Mouse (Mus musculus) urinary bladder, adult 18-20 months (tissue): ENCODE data around the gene Sstr2.

ENCODE experiments used
- DNase-seq, 2 experiments: peaks; one replicate each; pipeline ENCODE4 v3.0.0; 2022; ENCODE audit warnings: low spot score in 2 of 2, mixed read lengths in 2 of 2

The Sstr2 gene

GRCm38 (mm10) chr11:113618672-113619419 lies at the start of gene Sstr2:
Sstr2 (plus strand) TSS chr11:113619342.
- peak; percentile 10 to 53 for DNase-seq

DNA sequence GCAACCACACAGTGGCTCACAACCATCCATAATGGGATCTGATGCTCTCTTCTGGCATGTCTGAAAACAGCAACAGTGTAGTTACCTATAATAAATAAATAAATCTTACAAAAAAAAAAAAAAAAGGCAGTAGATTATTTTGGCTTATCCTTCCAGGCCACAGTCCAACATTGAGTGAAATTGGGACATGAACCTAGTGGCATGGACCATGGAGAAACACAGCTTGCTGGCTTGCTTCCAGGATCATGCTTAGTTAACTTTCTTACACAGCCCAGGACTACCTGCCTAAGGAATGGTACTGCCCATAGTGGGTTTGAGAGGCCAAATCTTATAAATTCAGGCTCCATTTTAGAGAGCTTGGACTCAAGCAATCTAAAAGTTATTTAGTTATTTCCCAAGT lies 47.5 kb upstream of the Sstr2 start:
- no peak for DNase-seq

DNA sequence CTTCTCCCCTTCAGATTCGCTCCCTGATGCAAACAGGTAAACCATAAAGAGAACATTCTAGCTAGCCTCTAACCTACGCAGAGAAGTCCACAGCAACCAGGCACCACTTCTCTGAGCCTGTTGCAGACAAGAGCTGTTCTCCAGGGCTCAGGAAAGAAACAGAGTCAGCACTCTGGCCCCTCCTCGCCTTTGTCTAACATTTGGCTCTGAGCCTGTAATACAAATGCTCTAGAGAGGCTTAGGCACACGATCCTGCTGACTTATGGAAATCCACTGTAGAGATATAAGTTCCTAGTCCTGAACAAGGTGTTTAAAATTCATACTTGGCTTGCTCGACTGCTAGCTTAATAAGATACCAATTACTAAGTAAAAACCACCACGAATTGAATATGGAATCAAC lies 46.5 kb upstream of the Sstr2 start:
- no peak for DNase-seq

DNA sequence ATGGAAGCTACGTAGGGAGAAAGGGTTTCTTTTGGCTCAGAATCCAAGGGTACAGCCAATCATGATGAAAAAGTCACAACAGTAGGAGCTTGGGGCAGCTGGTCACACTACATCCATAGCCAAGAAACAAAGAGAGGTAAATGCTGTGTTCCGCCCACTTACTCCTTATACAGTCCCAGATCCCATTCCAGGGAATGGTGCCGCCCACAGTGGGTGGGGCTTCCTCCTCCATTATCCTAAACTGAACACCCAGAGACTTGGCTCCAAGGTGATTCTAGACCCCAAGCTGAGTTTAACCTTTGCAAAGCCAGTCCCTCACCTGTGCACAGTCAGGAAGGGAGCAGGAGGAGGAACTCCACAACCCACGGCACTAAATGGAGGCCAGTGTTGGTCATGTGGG lies 41.9 kb upstream of the Sstr2 start:
- DNase-seq, result no peak

GRCm38 (mm10) chr11:113583879-113584661 lies 35.1 kb upstream of the Sstr2 start:
- DNase-seq, result no peak

DNA sequence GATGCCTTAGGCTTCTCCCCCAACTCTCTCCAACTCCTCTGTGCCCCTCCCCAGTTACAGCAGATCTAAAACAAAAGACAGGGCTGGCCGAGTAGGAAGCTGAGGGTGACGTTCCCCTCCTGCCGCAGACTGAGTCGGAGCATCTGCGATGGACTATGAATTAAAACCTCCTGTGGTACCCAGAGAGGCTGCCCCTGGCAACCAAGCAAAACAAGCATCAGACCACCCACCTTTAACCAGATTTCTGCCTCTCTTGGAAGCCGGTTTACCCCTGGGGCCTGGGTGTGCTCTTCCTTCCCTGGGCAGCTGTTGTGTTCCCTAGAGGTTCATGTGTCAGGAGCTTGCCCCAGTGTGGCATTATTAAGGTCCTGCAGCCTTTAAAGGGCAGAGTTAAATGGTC lies 32.7 kb upstream of the Sstr2 start:
- DNase-seq, result no peak

DNA sequence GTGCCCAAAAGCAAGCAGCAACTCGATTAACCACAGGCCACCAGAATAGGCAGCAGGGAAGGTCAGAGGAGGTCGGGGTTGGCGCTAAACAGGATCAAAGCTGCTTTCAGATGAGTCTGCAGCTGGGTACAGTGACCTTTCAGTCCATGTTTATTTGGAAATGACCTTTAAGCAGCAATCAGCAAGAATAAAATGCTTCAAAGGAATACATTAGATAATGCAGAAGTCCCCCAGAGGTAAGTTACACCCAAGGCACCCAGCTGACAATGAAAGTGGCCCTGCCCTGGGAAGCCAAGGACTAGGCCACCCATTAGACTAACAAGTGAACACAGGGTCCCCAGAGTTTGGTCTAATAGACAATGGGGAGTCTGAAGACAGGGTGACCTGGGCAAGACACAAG lies 30.2 kb upstream of the Sstr2 start:
- DNase-seq, result no peak

DNA sequence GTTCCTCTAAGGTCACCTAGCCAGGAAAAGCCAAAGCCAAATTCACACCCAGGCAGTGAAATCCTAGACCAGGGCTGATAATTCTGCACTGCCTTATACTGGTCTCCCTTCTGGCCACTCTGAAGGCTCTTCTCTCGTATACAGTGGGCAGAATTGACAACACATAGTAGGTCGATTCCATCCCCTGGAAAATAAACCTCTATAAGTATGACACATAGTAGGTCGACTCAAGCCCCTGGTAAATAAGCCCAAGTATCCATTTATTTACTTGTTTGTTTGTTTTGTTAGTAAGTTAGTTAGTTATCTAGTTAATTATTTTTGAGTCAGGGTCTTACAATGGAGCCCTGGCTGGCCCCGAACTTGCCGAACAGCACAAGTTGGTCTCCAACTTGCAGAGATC lies 24.0 kb upstream of the Sstr2 start:
- DNase-seq, result no peak

GRCm38 (mm10) chr11:113597632-113598031 lies 21.5 kb upstream of the Sstr2 start:
- DNase-seq, result no peak

GRCm38 (mm10) chr11:113600526-113601245 lies 18.5 kb upstream of the Sstr2 start:
- no peak for DNase-seq

DNA sequence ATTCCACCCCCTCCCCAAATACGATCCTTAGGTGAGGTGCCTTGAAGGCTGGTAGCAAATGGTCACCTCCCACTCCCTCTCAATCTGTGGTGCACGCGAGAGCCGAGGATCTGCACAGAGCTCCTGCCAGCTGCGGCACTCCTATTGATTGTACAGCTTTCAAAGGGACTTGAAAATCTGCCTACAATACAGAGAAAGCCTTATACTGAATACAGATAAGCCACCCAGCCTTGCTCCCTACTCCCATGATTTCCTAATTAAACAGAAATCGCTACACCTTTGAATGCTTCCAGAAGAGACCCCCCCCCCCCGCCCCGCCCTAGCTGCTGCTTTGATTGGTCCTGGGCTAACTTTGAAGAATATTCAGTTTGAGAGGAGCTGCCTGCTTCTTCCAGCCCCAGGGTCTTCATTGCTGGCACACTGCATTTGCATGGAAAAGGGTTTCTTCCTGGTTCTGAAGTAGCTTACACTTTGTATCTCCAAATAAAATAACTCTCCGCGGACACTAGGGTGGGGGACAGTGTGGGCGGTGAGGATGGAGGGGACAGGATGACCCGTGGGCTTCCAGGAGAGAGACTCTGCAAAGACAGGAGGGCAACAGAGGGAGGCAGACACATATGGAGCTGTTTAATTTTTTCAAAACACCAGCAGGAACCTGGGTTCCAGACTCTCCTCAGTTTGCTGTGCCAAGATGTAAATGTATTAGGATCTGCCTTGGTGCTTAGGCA lies 17.4 kb upstream of the Sstr2 start:
- no peak for DNase-seq

- no peak for DNase-seq
Observed at GRCm38 (mm10) chr11:113607556-113607955, 11.6 kb upstream of the Sstr2 start.

DNA sequence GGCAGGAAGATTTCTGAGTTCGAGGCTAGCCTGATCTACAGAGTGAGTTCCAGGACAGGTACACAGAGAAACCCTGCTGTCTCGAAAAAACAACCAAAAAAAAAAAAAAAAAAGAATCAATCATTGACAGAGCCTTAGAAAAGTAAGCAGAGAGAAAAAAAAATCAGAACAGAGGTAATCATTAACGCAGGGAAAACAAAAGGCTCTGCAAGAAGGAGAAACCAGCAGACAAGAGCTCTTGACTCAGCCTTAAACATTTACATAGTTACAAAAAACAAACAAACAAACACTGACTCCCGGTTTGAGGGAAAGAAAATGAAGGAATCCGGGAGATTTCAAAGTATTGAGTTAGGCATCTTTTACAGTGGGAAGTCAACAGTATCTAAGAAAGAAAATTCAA lies 9.6 kb upstream of the Sstr2 start:
- DNase-seq, result no peak

- no peak for DNase-seq
Observed at GRCm38 (mm10) chr11:113610266-113610665, 8.9 kb upstream of the Sstr2 start.

DNA sequence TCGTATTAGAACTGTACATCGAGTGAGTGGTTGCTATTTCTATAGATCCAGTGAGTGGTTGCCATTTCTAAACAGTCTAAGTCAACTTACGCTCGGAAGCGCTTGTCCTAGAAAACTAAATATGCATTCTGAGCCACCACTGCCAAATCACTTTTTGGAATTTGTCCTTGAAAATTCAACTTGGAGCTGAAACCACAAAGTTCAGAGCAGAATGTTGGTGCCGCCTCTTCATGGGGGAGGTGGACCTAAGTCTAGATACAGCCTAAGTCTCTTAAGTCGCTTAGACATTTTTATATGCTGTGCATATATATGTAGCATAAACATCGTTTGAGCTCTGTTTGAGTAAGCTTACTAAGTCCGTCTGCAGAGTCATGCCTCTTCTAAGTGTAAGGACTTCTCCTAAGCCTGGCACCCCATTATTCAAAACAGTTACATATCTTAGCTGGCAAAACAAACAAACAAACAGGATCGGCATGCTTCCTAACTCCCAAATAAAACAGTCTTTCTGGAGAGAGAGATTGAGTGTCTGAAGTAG lies 8.0 kb upstream of the Sstr2 start:
- DNase-seq, result no peak

- DNase-seq, result no peak
Observed at GRCm38 (mm10) chr11:113611664-113612611, 7.2 kb upstream of the Sstr2 start.

GRCm38 (mm10) chr11:113614476-113614875 lies 4.7 kb upstream of the Sstr2 start:
- no peak for DNase-seq

- DNase-seq, result peak; percentile 22 to 55
Observed at GRCm38 (mm10) chr11:113617132-113617911, 1.8 kb upstream of the Sstr2 start.

DNA sequence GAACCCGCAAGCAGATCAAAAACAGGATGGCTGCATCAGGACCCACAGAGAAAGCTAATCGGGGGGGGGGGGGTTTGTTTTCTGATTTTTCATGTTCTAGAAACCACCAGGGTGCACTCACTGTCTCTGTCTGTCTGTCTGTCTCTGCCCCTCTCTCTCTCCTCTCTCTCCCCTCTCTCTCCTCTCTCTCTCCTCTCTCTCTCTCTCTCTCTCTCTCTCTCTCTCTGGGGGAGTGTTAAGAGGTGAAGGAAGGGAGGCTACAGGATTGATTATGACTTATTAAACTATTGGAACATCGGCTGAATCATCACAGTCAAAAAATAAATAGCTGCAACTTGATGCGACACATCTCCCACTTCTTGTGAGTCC lies 855 bp upstream of the Sstr2 start:
- no peak for DNase-seq
